Mouse (Mus musculus) layer of hippocampus, postnatal 25 days (tissue): ENCODE data around the gene Bcl7c. TPM values are rescaled to one million over a fixed set of nuclear protein-coding genes. Genes with fewer than 3 reads are reported as not detected.

Experiments
- DNase-seq, 2 experiments: peaks; one replicate each; pipeline ENCODE4 v3.0.0; 2022; ENCODE audit warnings: mixed read lengths in 2 of 2, low spot score in 1 of 2; ENCODE audit errors: extremely low spot score in 1 of 2
- total RNA-seq, 2 experiments: library from RNA; stranded (reverse); gene quantifications; 2 replicates each; pipeline ENCODE4 v1.2.3; 2021

Bcl7c gene
- total RNA-seq, 2 experiments from 2014 or later = 24.0 to 25.7 TPM

DNA sequence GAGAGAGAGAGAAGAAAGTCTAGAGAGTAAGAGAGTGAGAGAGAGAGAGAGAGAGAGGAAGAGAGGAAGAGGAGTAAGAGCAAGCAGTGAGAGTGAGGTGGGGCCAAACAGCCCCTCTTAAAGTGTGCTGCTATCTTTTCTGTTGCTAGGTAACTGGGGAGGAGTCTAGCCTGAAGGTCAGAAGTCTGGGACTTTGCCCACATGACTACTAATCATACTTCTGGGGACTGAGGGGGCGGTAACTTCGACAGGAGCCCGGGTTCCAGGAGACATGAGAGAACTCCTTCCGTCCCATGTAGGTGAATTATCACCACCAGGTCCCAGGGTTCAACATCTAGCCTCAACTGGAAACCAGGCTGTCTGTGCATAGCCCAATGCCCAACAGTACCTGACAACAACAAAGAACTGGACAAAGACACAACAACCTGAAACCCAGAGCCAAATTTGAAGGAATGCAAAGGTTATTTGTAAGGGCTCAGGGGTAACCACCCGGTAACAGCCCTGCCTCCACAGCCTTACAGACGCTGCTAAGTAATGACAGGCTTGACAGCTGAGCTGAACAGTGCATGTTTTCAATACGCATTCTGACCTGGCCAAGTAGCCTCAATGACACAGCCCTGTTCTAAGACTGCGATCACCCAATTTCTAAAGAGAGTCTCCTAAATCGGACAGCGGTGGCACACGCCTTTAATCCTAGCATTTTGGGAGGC, 21.8 kb downstream of the Bcl7c start:
- no peak for DNase-seq

DNA sequence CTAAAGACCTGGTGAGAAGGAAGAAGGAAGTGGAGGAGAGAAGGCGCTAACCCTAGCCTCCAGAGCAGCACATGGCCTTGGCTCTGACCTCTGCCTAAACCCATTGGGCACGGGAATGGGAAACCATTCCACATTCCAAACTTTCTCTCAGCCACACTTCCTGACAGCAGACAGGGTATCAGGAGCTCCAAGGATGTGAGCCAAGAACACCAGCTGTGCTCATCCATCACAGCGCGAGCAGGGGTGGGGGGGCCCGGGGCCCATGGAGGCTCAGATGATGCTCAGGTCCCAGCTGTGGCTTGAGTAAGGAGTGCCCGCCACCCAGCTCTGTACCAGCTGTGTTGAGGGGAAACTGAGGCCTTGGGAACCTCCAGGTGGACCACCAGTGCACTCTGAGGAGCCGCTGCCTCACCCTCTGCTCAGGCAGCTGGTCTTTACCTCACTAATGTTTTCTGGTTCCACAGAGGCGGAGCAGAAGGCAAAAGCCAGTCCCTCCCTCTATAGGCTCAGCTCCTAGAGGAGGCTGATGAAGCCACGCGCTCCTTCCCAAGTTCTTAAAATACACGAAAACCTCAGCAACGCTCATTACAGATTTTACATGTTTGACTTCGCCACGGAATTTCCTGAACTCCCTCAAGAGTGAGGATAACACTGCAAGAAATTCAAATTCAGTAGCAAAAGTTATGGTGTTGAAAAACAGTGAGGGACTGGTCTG, 23.3 kb downstream of the Bcl7c start:
- DNase-seq = no peak

DNA sequence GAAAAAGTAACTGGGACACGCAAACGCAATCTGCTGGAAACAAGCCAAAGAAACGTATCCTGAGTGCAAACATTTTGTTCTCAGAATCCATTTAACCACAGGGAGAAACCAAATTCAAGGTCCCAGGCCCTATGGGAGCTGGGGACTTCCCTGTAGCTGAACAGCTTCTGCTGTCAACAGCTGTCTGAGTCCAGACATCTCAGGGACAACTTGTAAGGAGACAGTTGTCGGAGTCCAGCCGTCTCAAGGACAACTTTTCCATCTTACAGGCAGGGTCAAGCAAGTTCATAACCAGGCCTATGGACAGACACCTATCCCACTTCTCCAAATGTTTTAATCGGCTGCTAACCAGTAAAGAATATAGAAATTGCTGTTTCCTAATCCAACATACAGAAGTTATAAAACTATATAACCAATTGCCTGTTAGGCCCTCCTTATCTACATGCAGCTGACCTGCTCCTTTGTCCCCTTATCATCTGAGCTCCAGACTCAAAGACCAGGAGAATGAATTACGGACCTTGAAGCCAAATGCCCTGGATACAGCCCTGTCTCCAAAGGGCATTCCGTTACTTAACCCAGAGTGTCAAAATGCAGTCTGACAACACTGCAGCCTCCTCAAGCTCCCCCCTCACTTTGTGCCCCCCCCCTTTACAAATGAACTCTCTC, 26.7 kb downstream of the Bcl7c start:
- DNase-seq = no peak

DNA sequence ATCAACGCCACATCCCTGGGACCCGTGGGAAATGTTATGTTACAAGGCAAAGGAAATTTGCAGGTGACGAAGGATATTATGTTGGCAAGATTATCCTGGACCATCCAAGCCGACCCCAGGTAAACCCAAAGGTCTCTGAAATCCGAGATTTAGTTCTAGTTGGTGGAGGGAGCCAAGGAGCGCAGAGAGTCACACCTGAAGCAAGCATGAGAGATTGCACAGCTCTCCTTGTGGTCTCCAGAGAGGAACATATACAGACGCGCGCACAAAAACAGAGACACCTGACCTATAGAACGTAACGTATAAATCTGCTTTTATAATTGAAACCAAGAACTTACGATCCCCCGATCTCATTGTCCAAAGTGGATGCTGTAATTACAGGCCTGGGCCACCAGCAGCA, 28.2 kb downstream of the Bcl7c start:
- DNase-seq = no peak

DNA sequence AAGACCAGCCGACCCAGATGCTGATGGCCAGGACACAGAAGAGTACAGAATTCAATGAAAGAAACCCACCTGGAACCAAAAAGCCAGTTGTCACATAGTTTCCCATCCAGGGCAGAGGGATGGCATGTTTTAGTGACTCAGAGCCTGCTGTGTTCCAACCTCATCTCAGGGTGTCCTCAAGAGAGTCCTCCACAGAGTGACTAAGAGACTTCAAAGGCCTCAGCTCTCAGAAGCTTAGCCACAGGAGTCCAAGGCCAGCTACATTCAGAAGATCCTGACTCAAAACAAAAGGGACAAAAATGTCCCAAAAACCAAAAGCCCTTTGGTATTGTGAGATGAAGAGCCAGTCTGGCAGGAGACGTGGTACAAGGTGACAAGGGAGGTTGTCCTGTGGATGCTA, 29.9 kb downstream of the Bcl7c start:
- DNase-seq = no peak

DNA sequence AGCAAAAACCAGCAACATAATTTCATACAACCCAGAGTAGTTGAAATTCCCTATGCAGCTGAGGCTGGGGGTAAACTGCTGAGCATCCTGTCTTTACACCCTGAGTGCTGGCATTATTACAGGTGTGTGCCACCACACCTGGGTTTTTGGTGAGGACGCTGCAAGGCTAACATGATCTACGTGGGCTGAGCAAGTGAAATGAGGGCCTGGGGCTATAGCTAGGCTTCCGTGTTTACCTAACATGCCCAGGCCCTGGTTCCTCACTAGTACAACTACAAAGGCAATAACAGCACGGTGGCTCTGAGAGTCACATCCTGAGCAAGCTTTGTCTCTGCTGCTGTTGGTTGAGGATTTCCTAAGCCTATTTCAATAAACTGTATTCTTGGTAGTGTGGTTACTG, 31.1 kb downstream of the Bcl7c start:
- DNase-seq = no peak

DNA sequence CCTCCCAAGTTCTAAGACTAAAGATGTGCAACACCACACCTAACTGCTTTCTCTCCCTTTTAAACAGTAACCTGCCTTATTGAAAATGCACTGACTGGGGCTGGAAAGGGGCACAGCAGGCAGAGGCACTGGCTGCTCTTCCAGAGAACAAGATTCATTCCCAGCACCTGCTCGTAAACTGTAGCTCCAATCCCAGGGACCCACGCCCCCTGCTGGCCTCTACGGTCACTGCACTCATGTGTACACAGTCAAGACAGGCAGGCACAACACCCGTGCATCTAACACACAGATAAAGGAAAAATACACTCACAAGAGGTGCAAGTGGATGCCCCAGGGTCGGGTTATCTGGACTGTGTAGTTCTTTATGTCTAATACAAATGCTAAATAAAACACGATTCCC, 31.7 kb downstream of the Bcl7c start:
- peak in 1 of 2 experiments; percentile 56 for DNase-seq

DNA sequence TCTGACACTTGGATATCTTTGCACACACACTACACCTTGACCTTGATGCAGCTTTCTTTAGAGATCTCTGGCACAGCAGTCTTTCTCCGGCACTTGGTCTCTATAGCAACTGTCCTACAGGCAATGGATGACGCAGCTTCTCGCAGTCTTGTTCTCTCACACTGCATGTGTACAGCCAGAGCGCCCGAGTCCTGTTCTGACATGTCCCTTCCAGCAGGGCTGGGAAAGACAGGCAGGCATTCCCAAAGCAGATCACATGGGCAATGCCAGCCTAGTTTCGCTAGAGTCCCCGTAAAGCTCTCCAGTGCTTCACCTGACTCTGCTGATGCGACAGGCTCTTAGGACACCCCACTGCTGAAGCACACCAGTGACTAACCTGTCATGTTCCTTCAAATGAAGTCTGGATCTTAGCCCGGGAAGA, 33.3 kb downstream of the Bcl7c start:
- DNase-seq = peak in 1 of 2 experiments; percentile 20

DNA sequence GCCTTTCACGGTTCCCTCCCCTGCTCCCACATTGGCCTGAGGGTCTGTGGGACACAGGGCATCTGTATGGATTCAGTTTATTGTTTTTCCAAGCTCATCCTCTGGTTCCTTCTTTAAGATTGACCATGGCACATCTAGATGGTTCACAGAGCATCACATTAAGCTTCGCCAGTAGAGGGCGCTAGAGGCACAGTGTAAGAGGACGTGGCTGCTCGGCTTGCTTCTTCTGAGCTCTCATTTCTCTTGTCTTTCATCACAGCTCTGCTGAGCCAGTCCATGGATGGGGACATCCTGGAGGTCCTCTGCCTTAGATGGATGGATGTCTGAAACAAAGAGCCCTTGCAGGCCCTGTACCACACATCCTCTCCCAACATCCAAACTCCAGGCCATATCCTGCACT, 33.8 kb downstream of the Bcl7c start:
- DNase-seq = peak; percentile 78 to 93

DNA sequence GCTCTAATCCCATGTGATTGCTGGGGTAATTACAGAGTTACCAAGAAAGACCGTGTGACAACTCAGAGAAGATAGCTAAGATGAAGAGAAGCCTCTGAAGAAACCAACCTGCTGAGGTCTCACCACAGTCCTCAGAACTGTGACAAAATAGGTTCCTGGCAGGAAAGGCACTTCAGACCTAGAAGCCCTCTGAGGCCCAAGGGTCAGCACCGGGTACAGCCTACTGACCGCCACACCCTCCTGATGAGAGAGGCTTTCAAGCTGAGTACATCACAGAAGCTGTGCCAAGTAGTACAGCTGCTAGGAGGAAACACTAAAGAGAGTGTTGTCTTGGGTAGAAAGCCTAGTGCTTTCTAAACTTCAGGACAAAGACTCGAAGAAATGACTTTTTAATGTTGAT, 36.0 kb downstream of the Bcl7c start:
- DNase-seq = no peak

DNA sequence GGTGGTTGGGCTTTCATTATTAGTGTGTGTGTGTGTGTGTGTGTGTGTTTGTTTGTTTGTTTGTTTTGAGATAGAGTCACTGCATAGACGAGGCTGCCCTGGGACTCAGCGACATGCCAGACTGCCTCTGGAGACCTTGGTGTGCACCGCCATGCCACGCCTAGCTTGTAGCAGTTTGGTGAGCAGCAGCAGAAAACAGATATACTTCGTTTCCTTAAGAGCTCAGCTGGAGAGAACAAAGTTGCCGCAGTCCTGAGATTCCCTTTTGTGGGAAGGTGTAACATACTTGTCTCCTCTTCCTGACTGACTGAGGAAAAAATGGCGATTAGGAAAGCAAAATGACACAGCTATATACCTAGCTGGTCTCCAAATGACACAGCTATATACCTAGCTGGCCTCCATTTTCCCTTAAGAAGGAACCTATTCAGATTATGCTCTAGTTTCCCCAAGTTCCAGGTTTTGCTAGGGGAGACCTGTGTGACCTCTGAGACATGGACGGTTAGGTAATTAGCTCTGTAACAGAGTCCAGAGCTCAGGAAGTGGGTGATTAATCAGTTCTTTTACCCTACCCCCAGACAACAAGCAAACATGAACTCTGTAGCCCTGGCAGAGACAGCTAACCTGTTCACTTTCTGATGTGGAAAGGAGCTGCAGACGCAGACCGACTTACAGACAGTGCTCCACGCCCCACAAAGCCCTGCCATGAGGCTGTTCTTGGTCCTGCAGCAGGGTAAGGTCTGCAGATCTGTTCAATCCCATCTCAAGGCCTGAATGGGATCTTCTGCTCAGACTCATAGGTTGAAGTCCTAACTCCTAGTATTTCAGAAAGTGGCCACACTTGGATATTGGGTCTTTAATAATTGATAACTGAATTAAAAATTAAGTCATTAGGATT, 36.6 kb downstream of the Bcl7c start:
- no peak for DNase-seq

DNA sequence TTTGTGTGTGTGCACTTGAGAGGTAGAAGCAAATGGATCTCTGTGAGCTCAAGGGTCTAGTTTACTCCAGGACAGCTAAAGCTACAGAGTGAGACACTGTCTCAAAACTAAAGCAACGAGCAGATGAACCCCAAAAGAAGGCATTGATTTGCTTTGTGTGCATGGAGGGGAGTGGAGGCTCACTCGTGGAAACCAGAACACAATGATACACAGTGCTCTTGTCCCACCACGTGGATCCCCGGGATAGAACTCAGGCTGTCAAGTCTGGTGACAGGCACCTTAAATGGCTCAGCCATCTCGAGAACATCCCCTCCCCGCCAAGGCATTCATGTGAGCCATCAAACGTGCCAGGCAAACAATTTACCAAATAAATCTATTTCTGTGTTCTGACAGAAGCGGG, 41.6 kb downstream of the Bcl7c start:
- no peak for DNase-seq

DNA sequence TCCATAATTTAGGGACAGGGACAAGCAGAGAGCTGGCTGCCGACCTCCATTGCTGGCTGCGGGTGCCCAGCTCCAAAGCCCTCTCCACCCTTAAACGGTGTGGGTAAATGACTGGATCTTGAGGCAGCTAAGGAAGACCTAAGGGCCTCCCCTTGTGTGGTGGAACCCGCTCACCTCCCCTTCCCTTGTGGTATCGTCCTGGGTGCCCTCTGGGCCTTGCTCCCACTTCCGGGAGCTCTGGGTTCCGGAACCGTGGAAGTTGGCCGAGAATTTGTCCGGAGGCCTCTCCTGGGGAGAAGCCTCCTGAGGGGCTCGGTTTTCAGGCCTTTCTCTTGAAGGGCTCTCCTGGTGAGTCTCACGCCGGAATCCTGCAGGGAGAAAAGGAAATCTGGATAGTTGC, 42.1 kb downstream of the Bcl7c start:
- DNase-seq = no peak

DNA sequence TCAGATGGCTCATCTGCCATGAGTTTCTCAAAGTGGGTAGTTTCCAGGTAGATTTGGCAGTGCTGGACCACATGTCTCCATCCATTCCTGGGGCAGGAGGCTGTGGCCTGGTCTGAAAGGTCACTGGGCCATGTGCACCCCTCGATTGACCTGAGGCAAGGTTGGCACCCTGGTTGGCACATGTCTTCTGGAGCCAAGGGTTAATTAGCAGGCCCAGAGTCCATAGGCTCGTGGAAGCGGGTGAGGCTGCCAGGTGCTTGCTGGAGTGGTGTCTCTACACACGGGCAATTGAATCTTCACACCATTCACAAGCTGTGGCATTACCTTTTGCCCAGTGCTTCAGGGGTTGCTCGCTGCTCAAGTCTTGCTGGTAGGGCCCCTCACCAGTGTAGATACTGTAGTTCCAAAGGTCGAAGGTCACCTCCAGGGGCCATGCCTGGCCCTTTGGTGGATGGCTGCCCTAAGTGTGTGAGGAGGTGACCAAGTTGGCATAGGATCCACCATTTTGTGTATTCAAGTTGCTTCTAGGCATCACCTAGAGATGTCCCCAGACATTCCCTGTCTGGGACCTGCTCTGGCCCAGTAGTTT, 42.6 kb downstream of the Bcl7c start:
- no peak for DNase-seq

DNA sequence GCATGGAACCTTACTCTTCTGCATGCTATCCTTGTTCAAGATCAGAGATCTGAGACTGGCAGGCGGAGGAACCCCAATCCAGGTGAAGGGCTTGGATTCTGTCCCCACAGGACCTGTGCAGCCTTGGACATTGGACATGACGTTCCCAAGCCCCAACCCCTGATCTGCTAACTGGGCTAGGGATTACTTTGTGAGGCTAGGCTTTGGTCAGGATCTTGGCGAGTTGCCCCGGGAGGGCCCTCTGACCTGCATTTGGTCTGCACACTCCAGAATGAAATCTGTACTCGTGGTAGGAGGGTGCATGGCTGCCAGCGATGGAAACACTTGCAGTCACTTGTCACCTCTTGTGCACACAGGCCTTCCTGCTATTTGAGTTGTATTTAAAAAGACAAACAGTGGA, 45.8 kb downstream of the Bcl7c start:
- DNase-seq = no peak

DNA sequence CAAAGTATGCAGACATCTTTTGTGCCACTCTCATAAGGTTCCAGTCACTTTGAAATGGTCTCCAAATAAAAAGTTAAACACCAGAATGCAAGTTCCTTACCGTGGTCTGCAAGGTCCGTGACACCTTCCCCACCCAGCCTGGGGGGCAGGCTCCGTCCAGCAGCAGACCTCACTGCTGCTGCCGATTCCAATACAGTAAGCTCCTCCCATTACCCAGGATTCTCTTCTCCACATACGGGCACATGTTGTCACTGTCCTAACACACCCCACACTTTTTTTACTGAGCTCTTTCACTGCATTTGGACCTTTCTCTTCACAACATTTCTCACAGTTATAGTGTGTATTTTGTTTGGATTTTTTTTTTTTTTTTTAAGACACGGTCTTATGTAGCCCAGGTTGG, 46.9 kb downstream of the Bcl7c start:
- DNase-seq = no peak

DNA sequence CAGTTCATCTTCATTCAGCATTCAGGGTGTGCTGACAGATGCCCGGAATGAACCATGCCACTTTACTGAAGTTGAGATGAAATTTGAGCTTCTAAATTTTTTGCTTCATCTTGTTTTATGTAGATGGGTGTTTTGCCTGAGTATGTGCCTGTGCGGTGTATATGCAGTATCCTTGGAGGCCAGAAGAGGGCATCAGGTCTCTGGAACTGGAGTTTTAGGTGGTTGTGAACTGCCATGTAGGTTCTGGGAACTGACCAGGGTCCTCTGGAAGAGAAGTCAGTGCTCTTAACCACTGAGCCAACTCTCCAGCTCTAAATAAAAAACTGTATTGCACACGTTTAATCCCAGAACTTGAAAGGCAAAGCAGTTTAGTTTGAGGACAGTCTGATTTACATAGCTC, 47.9 kb downstream of the Bcl7c start:
- DNase-seq = no peak

DNA sequence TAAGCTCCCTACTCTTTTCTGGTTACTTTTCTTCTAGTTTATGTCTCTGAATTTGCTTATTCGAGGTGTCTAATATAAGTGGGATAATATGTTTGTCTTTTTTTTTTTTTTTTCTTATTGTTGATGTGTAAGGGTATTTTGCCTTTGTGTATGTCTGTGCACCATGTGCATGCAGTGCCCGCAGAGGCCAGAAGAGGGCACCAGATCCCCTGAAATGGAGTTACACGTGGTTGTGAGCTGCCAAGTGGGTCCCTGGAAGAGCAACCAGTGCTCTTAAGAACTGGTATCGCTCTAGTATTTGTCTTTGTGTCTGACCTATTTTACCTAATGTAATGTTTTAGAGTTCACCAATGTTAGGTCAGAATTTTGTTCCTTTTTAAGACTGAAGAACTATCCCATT, 51.8 kb downstream of the Bcl7c start:
- peak; percentile 33 to 62 for DNase-seq

DNA sequence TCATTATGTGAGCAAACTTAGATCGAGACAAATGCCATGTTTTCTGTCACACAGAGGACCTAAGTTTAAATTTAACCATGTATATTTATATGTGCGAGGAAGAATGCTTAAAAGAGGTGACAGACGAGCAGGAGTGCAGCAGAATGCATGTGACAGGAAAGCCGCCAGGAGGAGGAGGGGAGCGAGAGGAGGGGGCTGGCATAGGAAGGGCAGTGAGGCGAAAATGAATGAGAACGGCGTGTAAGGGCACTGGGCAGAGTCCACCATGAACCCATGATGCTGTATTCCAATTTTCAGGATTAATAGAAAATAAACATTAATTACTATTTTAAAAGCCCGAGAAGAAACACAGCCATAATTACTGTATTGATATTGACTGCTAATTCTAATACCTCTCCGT, 54.4 kb downstream of the Bcl7c start:
- DNase-seq = no peak

DNA sequence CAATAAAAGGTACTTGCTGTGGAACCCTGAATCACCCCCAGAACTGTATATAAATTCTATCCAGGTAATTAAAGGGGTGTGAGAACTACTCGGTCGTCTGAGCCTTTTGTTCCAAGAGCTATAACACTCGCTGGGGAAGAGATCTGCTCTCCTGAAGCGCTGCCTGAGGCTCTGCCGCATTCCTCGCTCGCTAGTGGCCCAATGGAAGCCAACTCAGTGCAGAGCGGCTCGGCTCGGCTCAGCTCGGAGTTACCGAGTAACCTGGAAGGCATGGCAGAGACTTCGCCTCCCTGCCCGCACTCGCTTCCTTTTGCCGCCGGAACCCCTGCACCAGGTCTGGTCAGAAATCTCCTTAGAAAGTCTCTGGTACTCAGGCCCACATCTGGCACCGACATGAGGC, 56.7 kb downstream of the Bcl7c start:
- no peak for DNase-seq
